Mouse (Mus musculus) kidney, embryonic 14.5 days (tissue): ENCODE results near the gene Polk. TPM values are rescaled to one million over a fixed set of nuclear protein-coding genes. Genes with fewer than 3 reads are reported as not detected.

ENCODE experiments used
- ATAC-seq: fragments of 200-750 bp; cut with Nextera tagmentation; 2 replicates; pipeline ENCODE4 v1.8.0; 2017; ENCODE audit warnings: moderate number of reproducible peaks, mild to moderate bottlenecking, moderate TSS enrichment, moderate library complexity; ENCODE audit not compliant: low FRiP score, low TSS enrichment
- H3K27ac ChIP-seq: fragments of 300-500 bp; sonication (generic); 2 replicates; pipeline ENCODE4 v1.5.1; 2014; ENCODE audit warnings: low read depth, mild to moderate bottlenecking, low read length, moderate library complexity, mixed read lengths
- H3K27me3 ChIP-seq: fragments of 300-500 bp; sonication (generic); 2 replicates; pipeline ENCODE4 v1.6.1; 2014; ENCODE audit warnings: mild to moderate bottlenecking, low read length; ENCODE audit not compliant: control insufficient read depth, insufficient read depth
- H3K36me3 ChIP-seq: fragments of 300-500 bp; sonication (generic); 2 replicates; pipeline ENCODE4 v1.6.1; 2014; ENCODE audit warnings: low read length, mixed read lengths; ENCODE audit not compliant: control insufficient read depth, insufficient read depth
- H3K4me1 ChIP-seq: fragments of 300-500 bp; sonication (generic); 2 replicates; pipeline ENCODE4 v1.6.1; 2014; ENCODE audit warnings: low read length, mixed read lengths; ENCODE audit not compliant: control insufficient read depth, insufficient read depth
- H3K4me2 ChIP-seq: fragments of 300-500 bp; sonication (generic); replicated peaks from 2 replicates; pipeline ENCODE4 v1.6.1; 2014; ENCODE audit warnings: low read depth, mild to moderate bottlenecking, low read length
- H3K4me3 ChIP-seq: fragments of 300-500 bp; sonication (generic); 2 replicates; pipeline ENCODE4 v1.5.1; 2014; ENCODE audit warnings: mild to moderate bottlenecking, low read length
- H3K9ac ChIP-seq: fragments of 300-500 bp; sonication (generic); 2 replicates; pipeline ENCODE4 v1.6.1; 2014; ENCODE audit warnings: low read depth, mild to moderate bottlenecking, low read length, moderate library complexity
- H3K9me3 ChIP-seq: fragments of 300-500 bp; sonication (generic); 2 replicates; pipeline ENCODE4 v1.6.1; 2016; ENCODE audit warnings: low read length; ENCODE audit not compliant: control insufficient read depth
- WGBS: fragments of 180-500 bp; shearing (Covaris S2); extraction: QIAGEN DNeasy Blood & Tissue Kit; methylation state at CpG from one replicate; pipeline ENCODE4 v1.1.7; 2014; 5-methylcytosine and 5-hydroxymethylcytosine counted together
- polyA plus RNA-seq: library from polyadenylated mRNA; unstranded; fragments of >200 nt; fragmentation: Nextera tagmentation; extraction: Ambion mirVana; gene quantifications from 2 replicates; pipeline ENCODE4 v1.2.1, GENCODE M21; 2014

Polk gene
- polyA plus RNA-seq, 1 experiment from 2014 or later: 10.8 TPM

GRCm38 (mm10) chr13:96490433-96490832, 51.9 kb downstream of the Polk start, which contains the start of gene Gm17622:
Gene Gm17622, plus strand, starts transcription at chr13:96490733.
- no peak within 1 kb of the TSS for H3K4me3 ChIP-seq
- H3K9ac ChIP-seq: no peak within 1 kb of the TSS
- no peak within 1 kb of the TSS for H3K27ac ChIP-seq
- no peaks in the 10 kb centered on the region for H3K27me3 ChIP-seq
- H3K36me3 ChIP-seq: no peaks in the 10 kb centered on the region; the same call in 1 of the 2 replicates
- WGBS: 96% methylated on average over 3 of the region's 3 CpGs
- ATAC-seq: no peak
- H3K9me3 ChIP-seq: peaks cover 3% of the 10 kb centered on the region; the same call in 1 of the 2 replicates
- H3K4me2 ChIP-seq: no peak within 1 kb of the TSS
- no peaks in the 10 kb centered on the region for H3K4me1 ChIP-seq

GRCm38 (mm10) chr13:96487968-96488367, 54.4 kb downstream of the Polk start:
- Histone ChIP-seq H3K4me2 (no peak overlapping the region), H3K27ac (no peak overlapping the region), H3K36me3 (peaks cover 6% of the 10 kb centered on the region; the same call in 1 of the 2 replicates), H3K9me3 (peaks cover 6% of the 10 kb centered on the region; the same call in 1 of the 2 replicates), H3K4me3 (no peak overlapping the region), H3K27me3 (no peaks in the 10 kb centered on the region), H3K4me1 (no peaks in the 10 kb centered on the region), H3K9ac (no peak overlapping the region)
- WGBS: 92% methylated on average over 6 of the region's 6 CpGs
- ATAC-seq: no peak

GRCm38 (mm10) chr13:96487230-96487629, 55.1 kb downstream of the Polk start:
- no peaks in the 10 kb centered on the region for H3K27me3 ChIP-seq
- no peak overlapping the region for H3K27ac ChIP-seq
- no peak overlapping the region for H3K4me2 ChIP-seq
- H3K36me3 ChIP-seq: peaks cover 6% of the 10 kb centered on the region; the same call in 1 of the 2 replicates
- ATAC-seq: no peak
- peaks cover 6% of the 10 kb centered on the region; the same call in 1 of the 2 replicates for H3K9me3 ChIP-seq
- no peaks in the 10 kb centered on the region for H3K4me1 ChIP-seq
- H3K9ac ChIP-seq: no peak overlapping the region
- H3K4me3 ChIP-seq: no peak overlapping the region
- WGBS: 62% methylated on average over 6 of the region's 6 CpGs

GRCm38 (mm10) chr13:96478991-96479390, 63.4 kb downstream of the Polk start:
- peaks cover 6% of the 10 kb centered on the region; the same call in 1 of the 2 replicates for H3K36me3 ChIP-seq
- 93% methylated on average over 1 of the region's 1 CpGs for WGBS
- H3K4me2 ChIP-seq: no peak overlapping the region
- H3K4me1 ChIP-seq: no peaks in the 10 kb centered on the region
- H3K27me3 ChIP-seq: no peaks in the 10 kb centered on the region
- no peak overlapping the region for H3K27ac ChIP-seq
- no peak overlapping the region for H3K9ac ChIP-seq
- no peak overlapping the region for H3K4me3 ChIP-seq
- ATAC-seq: no peak
- H3K9me3 ChIP-seq: no peaks in the 10 kb centered on the region

- no peaks in the 10 kb centered on the region for H3K36me3 ChIP-seq
- WGBS: 88% methylated on average over 4 of the region's 4 CpGs
- no peak for ATAC-seq
Measured at GRCm38 (mm10) chr13:96477226-96477625, 65.2 kb downstream of the Polk start.

GRCm38 (mm10) chr13:96470957-96471356, 71.4 kb downstream of the Polk start, which contains the start of gene Ankdd1b:
Gene Ankdd1b, minus strand, starts transcription at chr13:96471198.
- ATAC-seq: no peak

More at GRCm38 (mm10) chr13:96477226-96477625, 65.2 kb downstream of the Polk start:
- H3K4me2 ChIP-seq: no peak overlapping the region
- no peaks in the 10 kb centered on the region for H3K27me3 ChIP-seq
- H3K27ac ChIP-seq: no peak overlapping the region
- H3K4me1 ChIP-seq: no peaks in the 10 kb centered on the region
- H3K4me3 ChIP-seq: no peak overlapping the region
- no peak overlapping the region for H3K9ac ChIP-seq
- H3K9me3 ChIP-seq: no peaks in the 10 kb centered on the region

GRCm38 (mm10) chr13:96470556-96470955, 71.8 kb downstream of the Polk start:
- ATAC-seq: no peak

More at GRCm38 (mm10) chr13:96470957-96471356, 71.4 kb downstream of the Polk start, which contains the start of gene Ankdd1b:
- Histone ChIP-seq H3K36me3 (no peaks in the 10 kb centered on the region), H3K27ac (no peak within 1 kb of the TSS), H3K4me3 (no peak within 1 kb of the TSS), H3K27me3 (no peaks in the 10 kb centered on the region), H3K4me1 (no peaks in the 10 kb centered on the region), H3K9me3 (no peaks in the 10 kb centered on the region), H3K4me2 (no peak within 1 kb of the TSS), H3K9ac (no peak within 1 kb of the TSS)
- 85% methylated on average over 14 of the region's 14 CpGs for WGBS

GRCm38 (mm10) chr13:96468678-96469077, 73.7 kb downstream of the Polk start:
- Histone ChIP-seq H3K27me3 (no peaks in the 10 kb centered on the region), H3K9ac (no peak overlapping the region), H3K9me3 (no peaks in the 10 kb centered on the region), H3K27ac (no peak overlapping the region), H3K4me1 (no peaks in the 10 kb centered on the region), H3K4me2 (no peak overlapping the region), H3K4me3 (no peak overlapping the region), H3K36me3 (no peaks in the 10 kb centered on the region)
- no peak for ATAC-seq
- WGBS: 94% methylated on average over 5 of the region's 5 CpGs

More at GRCm38 (mm10) chr13:96470556-96470955, 71.8 kb downstream of the Polk start:
- Histone ChIP-seq H3K9ac (no peak overlapping the region), H3K27me3 (no peaks in the 10 kb centered on the region), H3K27ac (no peak overlapping the region), H3K9me3 (no peaks in the 10 kb centered on the region), H3K36me3 (no peaks in the 10 kb centered on the region), H3K4me2 (no peak overlapping the region), H3K4me1 (no peaks in the 10 kb centered on the region), H3K4me3 (no peak overlapping the region)
- 58% methylated on average over 6 of the region's 6 CpGs for WGBS

- no peaks in the 10 kb centered on the region for H3K9me3 ChIP-seq
- H3K9ac ChIP-seq: no peak overlapping the region
- no peak overlapping the region for H3K27ac ChIP-seq
- no peak overlapping the region for H3K4me3 ChIP-seq
- no peak overlapping the region for H3K4me2 ChIP-seq
- no peaks in the 10 kb centered on the region for H3K36me3 ChIP-seq
- 43% methylated on average over 5 of the region's 5 CpGs for WGBS
- no peaks in the 10 kb centered on the region for H3K4me1 ChIP-seq
- no peak for ATAC-seq
- H3K27me3 ChIP-seq: no peaks in the 10 kb centered on the region
Measured at GRCm38 (mm10) chr13:96465315-96465714, 77.1 kb downstream of the Polk start.
